Mouse (Mus musculus) liver, embryonic 16.5 days (tissue): Measurements from ENCODE around the gene Pkd2l1. TPM values are rescaled to one million over a fixed set of nuclear protein-coding genes. Genes with fewer than 3 reads are reported as not detected.

Experiments used
- ATAC-seq: fragments of 200-750 bp; cut with Nextera tagmentation; 2 replicates; pipeline ENCODE4 v1.8.0; 2017; ENCODE audit warnings: low read depth, mild to moderate bottlenecking, moderate number of reproducible peaks, moderate library complexity
- H3K27ac ChIP-seq: fragments of 300-500 bp; sonication (generic); 2 replicates; pipeline ENCODE4 v1.5.1; 2014; ENCODE audit warnings: mild to moderate bottlenecking, low read length
- H3K27me3 ChIP-seq: fragments of 300-500 bp; sonication (generic); 2 replicates; pipeline ENCODE4 v1.6.1; 2014; ENCODE audit warnings: low read depth, low read length, mixed read lengths; ENCODE audit not compliant: control insufficient read depth, insufficient read depth
- H3K36me3 ChIP-seq: fragments of 300-500 bp; sonication (generic); 2 replicates; pipeline ENCODE4 v1.6.1; 2014; ENCODE audit warnings: mild to moderate bottlenecking; ENCODE audit not compliant: control insufficient read depth, insufficient read depth
- H3K4me1 ChIP-seq: fragments of 300-500 bp; sonication (generic); 2 replicates; pipeline ENCODE4 v1.6.1; 2014; ENCODE audit warnings: low read depth, low read length, mixed read lengths; ENCODE audit not compliant: control insufficient read depth
- H3K4me2 ChIP-seq: fragments of 300-500 bp; sonication (generic); 2 replicates; pipeline ENCODE4 v1.6.1; 2014; ENCODE audit warnings: low read depth, low read length, mixed read lengths
- H3K4me3 ChIP-seq: fragments of 300-500 bp; sonication (generic); 2 replicates; pipeline ENCODE4 v1.5.1; 2014; ENCODE audit warnings: low read depth, mild to moderate bottlenecking, low read length
- H3K9ac ChIP-seq: fragments of 300-500 bp; sonication (generic); 2 replicates; pipeline ENCODE4 v1.6.1; 2014; ENCODE audit warnings: low read depth, low read length
- H3K9me3 ChIP-seq: fragments of 300-500 bp; sonication (generic); replicated peaks from 2 replicates; pipeline ENCODE4 v1.6.1; 2016; ENCODE audit warnings: low read length; ENCODE audit not compliant: control insufficient read depth
- WGBS: fragments of 180-500 bp; shearing (Covaris S2); extraction: QIAGEN DNeasy Blood & Tissue Kit; methylation state at CpG from one replicate; pipeline ENCODE4 v1.1.7; 2014; ENCODE audit not compliant: insufficient replicate concordance; 5-methylcytosine and 5-hydroxymethylcytosine counted together
- polyA plus RNA-seq: library from polyadenylated mRNA; unstranded; fragments of >200 nt; fragmentation: Nextera tagmentation; extraction: Ambion mirVana; gene quantifications from 2 replicates; pipeline ENCODE4 v1.2.1, GENCODE M21; 2015

Gene Pkd2l1
- not detected in 2 replicates for polyA plus RNA-seq

GRCm38 (mm10) chr19:44192342-44192741, at the start of gene Pkd2l1:
Gene Pkd2l1 (minus strand): TSS chr19:44192442.
- H3K36me3 ChIP-seq, result no peaks in the 10 kb centered on the region
- H3K4me2 ChIP-seq, result no peak within 1 kb of the TSS
- H3K27ac ChIP-seq, result no peak within 1 kb of the TSS
- ATAC-seq, result no peak
- no peak within 1 kb of the TSS for H3K4me3 ChIP-seq
- WGBS, result 15% methylated on average over 3 of the region's 3 CpGs
- no peaks in the 10 kb centered on the region for H3K27me3 ChIP-seq
- no peaks in the 10 kb centered on the region for H3K4me1 ChIP-seq
- no peaks in the 10 kb centered on the region for H3K9me3 ChIP-seq
- H3K9ac ChIP-seq, result no peak within 1 kb of the TSS

- Histone ChIP-seq H3K27me3 (no peaks in the 10 kb centered on the region), H3K9ac (no peak overlapping the region), H3K4me3 (no peak overlapping the region), H3K4me1 (no peaks in the 10 kb centered on the region), H3K27ac (no peak overlapping the region), H3K9me3 (no peaks in the 10 kb centered on the region), H3K36me3 (no peaks in the 10 kb centered on the region), H3K4me2 (no peak overlapping the region)
- ATAC-seq, result no peak
- 32% methylated on average over 2 of the region's 2 CpGs for WGBS
These were observed 46.7 kb upstream of the Pkd2l1 start for GRCm38 (mm10) chr19:44238906-44239305.

- no peak overlapping the region for H3K4me2 ChIP-seq
- no peaks in the 10 kb centered on the region for H3K27me3 ChIP-seq
- H3K9ac ChIP-seq, result no peak overlapping the region
- H3K36me3 ChIP-seq, result no peaks in the 10 kb centered on the region
- WGBS, result 12% methylated on average over 19 of the region's 19 CpGs
- no peak for ATAC-seq
- H3K27ac ChIP-seq, result no peak overlapping the region
- no peaks in the 10 kb centered on the region for H3K9me3 ChIP-seq
- no peak overlapping the region for H3K4me3 ChIP-seq
- no peaks in the 10 kb centered on the region for H3K4me1 ChIP-seq
These were observed 45.3 kb upstream of the Pkd2l1 start for GRCm38 (mm10) chr19:44237471-44238006.

DNA sequence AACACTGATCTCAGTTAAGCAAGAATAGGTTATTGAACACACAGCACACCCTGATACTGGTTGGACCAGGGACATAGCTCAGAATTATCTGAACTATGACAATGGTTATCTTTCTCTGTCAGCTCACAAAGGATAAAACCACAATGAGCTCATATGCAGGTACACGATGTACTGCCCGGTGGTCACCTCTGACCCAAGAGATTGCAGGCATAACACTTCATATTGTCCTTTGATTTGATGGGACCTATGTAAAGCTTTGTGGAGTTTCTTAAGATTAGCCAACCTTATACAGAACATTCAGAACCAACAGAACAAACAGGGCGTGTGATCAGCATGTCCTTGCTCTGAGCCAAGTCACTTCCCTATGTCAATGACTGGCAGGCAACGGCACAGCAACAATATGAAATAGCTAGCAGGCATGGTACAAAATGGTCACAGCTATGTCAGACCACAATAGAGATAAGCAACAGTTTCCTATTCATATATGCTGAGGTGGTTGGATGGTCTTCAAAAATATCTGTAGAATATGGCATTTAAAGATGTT, 39.4 kb upstream of the Pkd2l1 start:
- Histone ChIP-seq H3K4me3 (no peak overlapping the region), H3K36me3 (no peaks in the 10 kb centered on the region), H3K4me1 (no peaks in the 10 kb centered on the region), H3K27ac (no peak overlapping the region), H3K9me3 (no peaks in the 10 kb centered on the region), H3K27me3 (no peaks in the 10 kb centered on the region), H3K4me2 (no peak overlapping the region), H3K9ac (no peak overlapping the region)
- no peak for ATAC-seq
- 20% methylated on average over 4 of the region's 4 CpGs for WGBS

- H3K27ac ChIP-seq, result no peak overlapping the region
- no peaks in the 10 kb centered on the region for H3K4me1 ChIP-seq
- 54% methylated on average over 3 of the region's 3 CpGs for WGBS
- H3K4me2 ChIP-seq, result no peak overlapping the region
- H3K4me3 ChIP-seq, result no peak overlapping the region
- H3K9me3 ChIP-seq, result no peaks in the 10 kb centered on the region
- no peak overlapping the region for H3K9ac ChIP-seq
- no peaks in the 10 kb centered on the region for H3K36me3 ChIP-seq
- ATAC-seq, result no peak
- no peaks in the 10 kb centered on the region for H3K27me3 ChIP-seq
These were observed 38.0 kb upstream of the Pkd2l1 start for GRCm38 (mm10) chr19:44230212-44230611.

- WGBS, result 45% methylated on average over 2 of the region's 2 CpGs
- Histone ChIP-seq H3K27me3 (no peaks in the 10 kb centered on the region), H3K9me3 (no peaks in the 10 kb centered on the region), H3K4me1 (no peaks in the 10 kb centered on the region), H3K9ac (no peak overlapping the region), H3K27ac (no peak overlapping the region), H3K36me3 (no peaks in the 10 kb centered on the region), H3K4me3 (no peak overlapping the region), H3K4me2 (no peak overlapping the region)
- no peak for ATAC-seq
These were observed 37.5 kb upstream of the Pkd2l1 start for GRCm38 (mm10) chr19:44229776-44230175.

- H3K27ac ChIP-seq, result no peak overlapping the region
- no peak overlapping the region for H3K4me3 ChIP-seq
- H3K4me2 ChIP-seq, result no peak overlapping the region
- H3K9ac ChIP-seq, result no peak overlapping the region
- no peak for ATAC-seq
- H3K27me3 ChIP-seq, result no peaks in the 10 kb centered on the region
- H3K36me3 ChIP-seq, result no peaks in the 10 kb centered on the region
- WGBS, result 17% methylated on average over 5 of the region's 5 CpGs
- no peaks in the 10 kb centered on the region for H3K9me3 ChIP-seq
- no peaks in the 10 kb centered on the region for H3K4me1 ChIP-seq
These were observed 33.5 kb upstream of the Pkd2l1 start for GRCm38 (mm10) chr19:44225728-44226127.

DNA sequence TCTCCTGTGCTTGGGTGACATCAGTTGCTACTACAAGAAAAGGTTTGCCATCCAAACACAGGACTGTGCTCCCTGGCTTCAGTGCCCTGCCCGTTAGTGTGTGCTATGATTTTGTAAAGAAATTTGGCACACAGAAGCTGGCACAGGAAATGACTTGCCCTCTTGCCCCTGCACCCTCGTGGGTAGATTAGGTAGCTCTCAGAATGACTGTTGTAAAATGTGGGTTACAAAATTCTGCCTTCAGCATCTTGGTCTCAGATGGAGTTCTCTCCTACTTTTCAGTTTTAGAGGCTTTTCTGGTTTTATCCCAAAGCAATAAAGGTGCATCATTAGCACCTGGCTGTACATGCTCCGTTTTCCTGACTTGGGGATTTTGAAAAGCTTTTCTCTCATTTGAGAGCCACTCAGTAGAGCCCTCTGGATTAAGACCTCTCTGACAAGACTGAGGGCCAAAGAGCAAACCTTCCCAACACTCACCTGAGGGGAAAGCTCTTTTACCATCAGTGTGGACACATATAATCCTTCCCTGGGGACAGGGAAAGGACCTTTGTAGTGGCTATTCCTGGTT, 25.8 kb upstream of the Pkd2l1 start:
- ATAC-seq, result no peak
- Histone ChIP-seq H3K4me1 (no peaks in the 10 kb centered on the region), H3K9ac (no peak overlapping the region), H3K27ac (no peak overlapping the region), H3K36me3 (no peaks in the 10 kb centered on the region), H3K4me3 (no peak overlapping the region), H3K27me3 (no peaks in the 10 kb centered on the region; the same call in 1 of the 2 replicates), H3K9me3 (no peaks in the 10 kb centered on the region), H3K4me2 (no peak overlapping the region)
- 36% methylated on average over 3 of the region's 3 CpGs for WGBS

DNA sequence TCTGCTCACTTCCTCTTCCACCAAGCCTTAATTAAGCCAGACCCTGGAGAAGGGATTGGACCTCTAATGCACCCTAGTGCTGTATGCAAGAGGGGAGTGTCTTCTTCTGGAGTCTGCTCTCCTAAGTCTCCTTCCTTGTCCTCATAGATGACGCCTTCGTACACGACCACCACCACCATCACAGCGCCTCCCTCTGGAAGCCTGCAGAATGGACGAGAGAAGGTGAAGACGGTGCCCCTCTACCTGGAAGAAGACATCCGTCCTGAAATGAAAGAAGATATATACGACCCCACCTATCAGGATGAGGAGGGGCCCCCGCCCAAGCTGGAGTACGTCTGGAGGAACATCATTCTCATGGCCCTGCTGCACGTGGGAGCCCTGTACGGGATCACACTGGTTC, 23.0 kb upstream of the Pkd2l1 start:
- Histone ChIP-seq H3K4me3 (no peak overlapping the region), H3K27me3 (no peaks in the 10 kb centered on the region; the same call in 1 of the 2 replicates), H3K4me1 (no peaks in the 10 kb centered on the region), H3K9me3 (no peaks in the 10 kb centered on the region), H3K4me2 (no peak overlapping the region), H3K36me3 (no peaks in the 10 kb centered on the region), H3K27ac (no peak overlapping the region), H3K9ac (no peak overlapping the region)
- WGBS, result 55% methylated on average over 12 of the region's 12 CpGs
- no peak for ATAC-seq
